Mouse (Mus musculus): ENCODE measurements at regions not wholly inside any gene's neighbourhood (a gene's known extent, or its start where the extent isn't known, plus 50 kb on each side); places are given as distances from the start of the nearest gene placed in this dataset.
A peak's percentile ranks its signal among the peaks of the same experiment; 100 is the strongest.

DNA sequence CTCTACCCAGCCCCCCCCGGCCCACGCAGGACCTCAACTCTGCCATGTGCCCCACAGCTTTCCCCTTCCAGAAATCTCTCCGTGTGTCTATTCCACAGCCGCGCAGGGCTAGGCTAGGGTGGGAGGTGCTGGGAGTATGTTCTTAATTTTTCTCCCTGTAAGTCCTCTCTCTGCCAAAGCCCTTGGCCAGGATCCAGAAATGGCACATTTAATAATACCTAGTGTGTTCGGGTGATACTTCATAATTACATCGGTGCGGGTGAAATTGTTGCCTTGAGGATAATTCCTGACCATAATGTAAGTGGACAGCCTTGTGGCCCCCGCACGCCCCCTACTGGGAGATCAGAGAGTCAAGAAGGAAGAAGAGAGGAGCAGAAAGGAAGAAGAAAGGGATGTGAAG lies 1093.5 kb downstream of the Mrps31 start:
- peak; percentile 16 to 41 for DNase-seq (ENCODE audit: low spot score in 2 of 2)

- DNase-seq (ENCODE audit: low spot score in 2 of 2): no peak
Measured at GRCm38 (mm10) chr8:23505216-23505615, 1094.1 kb downstream of the Mrps31 start.

- no peak for DNase-seq (ENCODE audit: low spot score in 2 of 2)
Measured at GRCm38 (mm10) chr8:23505966-23506365, 1094.8 kb downstream of the Mrps31 start.

GRCm38 (mm10) chr8:23507661-23508060 lies 1096.5 kb downstream of the Mrps31 start:
- DNase-seq (ENCODE audit: low spot score in 2 of 2): no peak

- DNase-seq (ENCODE audit: low spot score in 2 of 2): no peak
Measured at GRCm38 (mm10) chr8:23510076-23510475, 1098.9 kb downstream of the Mrps31 start.

GRCm38 (mm10) chr8:23510561-23510960 lies 1099.4 kb downstream of the Mrps31 start:
- DNase-seq (ENCODE audit: low spot score in 2 of 2): no peak

DNA sequence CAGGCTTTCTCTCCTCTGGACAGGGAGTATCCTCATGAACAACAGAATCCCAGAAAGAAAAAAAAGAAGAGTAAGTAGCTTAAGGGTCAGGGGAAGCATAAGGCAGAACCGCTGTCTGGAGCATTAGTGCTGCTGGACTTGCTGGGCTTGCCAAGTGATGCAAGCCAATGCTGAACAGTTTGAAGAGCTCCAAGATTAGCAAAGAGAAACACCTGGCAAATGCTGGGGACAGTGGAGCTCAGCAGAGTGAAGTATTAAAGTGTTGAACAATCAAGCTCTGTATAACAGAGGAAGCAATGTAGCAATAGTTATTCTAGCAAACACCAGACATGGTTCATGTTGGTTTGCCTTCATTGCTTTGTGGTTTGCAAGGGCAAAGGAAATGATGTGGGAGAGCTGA lies 1100.1 kb downstream of the Mrps31 start:
- DNase-seq (ENCODE audit: low spot score in 2 of 2): no peak

DNA sequence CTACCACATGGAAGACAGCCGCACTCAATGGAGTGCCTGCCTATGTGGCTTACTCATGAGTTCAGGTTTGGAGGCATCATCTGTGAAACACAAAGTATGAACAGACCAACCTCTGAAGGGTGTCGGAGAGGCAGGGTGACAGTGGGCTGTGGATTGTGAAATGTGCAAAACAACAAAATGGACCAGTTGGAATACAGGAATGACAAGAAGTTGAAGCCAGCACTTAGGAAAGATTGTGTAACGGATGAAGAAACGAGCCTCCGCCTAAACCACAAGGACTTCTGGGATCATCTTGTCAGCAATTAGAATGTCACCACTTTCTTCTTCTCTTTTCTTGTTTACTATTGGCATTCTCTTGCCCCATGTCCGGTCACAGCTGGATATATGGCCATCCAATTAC lies 1100.6 kb downstream of the Mrps31 start:
- no peak for DNase-seq (ENCODE audit: low spot score in 2 of 2)

DNA sequence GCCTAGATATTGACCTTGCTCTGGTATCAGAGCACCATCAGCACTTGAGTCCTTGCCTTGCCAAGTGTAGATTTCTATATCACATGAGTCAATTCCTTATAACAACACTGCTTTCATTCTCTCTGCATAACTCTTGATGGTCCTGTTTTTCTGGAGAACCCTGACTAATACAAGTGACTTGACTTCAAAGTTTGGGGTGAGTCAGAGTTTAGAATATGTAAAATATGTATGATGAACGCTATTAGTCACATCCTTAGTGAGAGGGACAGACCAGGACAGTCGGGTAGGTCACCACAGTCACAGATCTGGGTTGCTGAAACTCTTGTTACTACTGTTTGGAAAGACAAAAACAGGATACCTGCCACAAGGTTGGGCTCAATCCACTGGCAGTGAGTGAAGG lies 1105.3 kb downstream of the Mrps31 start:
- DNase-seq (ENCODE audit: low spot score in 2 of 2): no peak

- DNase-seq (ENCODE audit: low spot score in 2 of 2): peak in 1 of 2 experiments; percentile 31
Measured at GRCm38 (mm10) chr8:23531551-23532142, 1120.5 kb downstream of the Mrps31 start.

- DNase-seq (ENCODE audit: low spot score in 2 of 2): no peak
Measured at GRCm38 (mm10) chr8:23537681-23538359, 1126.7 kb downstream of the Mrps31 start.

DNA sequence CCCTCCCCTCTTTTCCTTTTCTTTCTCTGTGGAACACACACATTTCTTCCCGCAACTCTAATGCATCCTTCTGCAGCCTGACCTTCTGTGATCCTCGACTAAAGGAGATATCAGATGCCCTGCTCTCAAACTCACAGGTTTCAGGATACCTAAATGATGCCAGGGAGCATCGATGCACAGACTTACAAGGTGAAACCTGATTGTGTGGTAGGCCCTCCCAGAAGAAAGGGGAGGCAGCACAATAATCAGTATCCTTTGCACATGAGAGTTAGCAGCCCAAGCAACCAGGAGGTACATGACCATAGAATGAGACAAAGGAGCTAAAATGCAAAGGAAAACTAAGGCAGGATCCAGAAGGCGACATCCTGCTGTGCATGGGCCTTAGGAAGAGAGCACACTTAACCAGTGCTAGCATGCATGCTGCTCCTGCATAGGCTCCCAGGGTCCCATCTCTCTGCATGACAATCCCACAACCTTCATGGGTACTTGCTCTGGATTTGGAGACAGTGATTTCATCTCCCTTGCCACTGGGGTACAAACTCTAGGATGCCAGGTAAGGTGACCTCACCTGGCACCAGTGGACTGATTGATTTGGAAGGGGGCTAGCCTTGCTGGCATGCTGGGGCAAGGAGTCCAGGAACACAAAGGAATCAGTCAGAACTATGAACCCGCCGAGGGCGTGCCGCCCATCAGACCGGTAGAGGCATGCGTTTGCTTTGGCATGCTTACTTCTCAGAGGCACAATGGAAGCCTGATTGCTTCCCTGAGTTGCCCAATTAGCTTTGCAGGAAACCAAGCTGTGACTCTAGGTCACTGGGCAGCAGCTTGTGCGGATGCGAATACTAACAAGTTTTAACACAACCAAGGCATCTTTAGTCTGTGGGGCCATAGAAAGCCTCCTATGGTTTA lies 1142.7 kb downstream of the Mrps31 start:
- no peak for DNase-seq (ENCODE audit: low spot score in 2 of 2)

- no peak for DNase-seq (ENCODE audit: low spot score in 2 of 2)
Measured at GRCm38 (mm10) chr8:23560836-23561235, 1149.7 kb downstream of the Mrps31 start.

- peak in 1 of 2 experiments; percentile 7 for DNase-seq (ENCODE audit: low spot score in 2 of 2)
Measured at GRCm38 (mm10) chr8:23561683-23562385, 1150.7 kb downstream of the Mrps31 start.

GRCm38 (mm10) chr8:23562504-23562903 lies 1151.3 kb downstream of the Mrps31 start:
- DNase-seq (ENCODE audit: low spot score in 2 of 2): no peak

DNA sequence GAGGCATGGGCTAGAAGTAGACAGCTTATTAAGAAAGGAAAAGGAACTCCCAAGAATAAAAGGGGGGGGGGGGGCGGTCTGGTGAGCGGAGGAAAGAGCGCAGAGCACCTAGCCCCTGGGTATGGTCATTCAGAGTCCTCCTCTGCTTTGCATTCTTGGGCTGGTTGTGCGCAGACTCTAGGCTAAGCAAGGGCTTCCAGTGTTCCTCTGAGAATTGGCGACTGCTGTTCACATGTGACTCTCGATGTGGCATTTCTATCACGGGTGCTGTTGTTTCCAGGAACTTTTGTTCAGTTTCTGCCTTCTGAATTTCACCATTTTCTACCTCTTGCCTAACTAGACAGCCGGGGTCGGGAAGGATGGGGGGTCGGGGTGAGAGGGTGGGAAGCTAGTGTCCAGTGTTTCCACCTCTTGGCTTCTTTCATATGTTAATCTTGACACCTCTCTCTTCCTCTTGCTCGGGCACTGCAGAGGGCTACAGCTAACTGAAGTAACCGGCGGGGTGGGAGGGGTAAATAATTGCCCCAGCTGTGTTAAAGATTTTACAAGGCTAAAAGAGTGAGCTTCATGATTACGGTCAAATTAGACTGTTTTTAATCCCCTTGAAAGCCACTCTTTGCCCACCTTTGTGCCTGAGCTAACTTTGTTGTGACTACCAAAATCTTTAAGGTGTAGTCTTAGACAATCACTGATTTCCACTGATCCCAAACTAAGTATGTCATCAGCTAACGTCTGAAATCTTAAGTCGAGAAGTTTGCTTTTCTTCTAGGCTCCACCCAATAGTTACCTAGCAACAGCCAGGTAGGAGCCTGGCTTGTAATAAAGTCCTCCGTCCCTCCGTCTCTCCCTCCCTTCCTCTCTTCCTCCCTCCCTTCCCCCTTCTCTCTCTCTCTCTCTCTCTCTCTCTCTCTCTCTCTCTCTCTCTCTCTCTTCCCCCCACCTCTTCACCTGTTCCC lies 1152.2 kb downstream of the Mrps31 start:
- no peak for DNase-seq (ENCODE audit: low spot score in 2 of 2)

GRCm38 (mm10) chr8:23567906-23568305 lies 1156.7 kb downstream of the Mrps31 start:
- no peak for DNase-seq (ENCODE audit: low spot score in 2 of 2)

- DNase-seq (ENCODE audit: low spot score in 2 of 2): no peak
Measured at GRCm38 (mm10) chr8:23571338-23571737, 1154.3 kb downstream of the Adam3 start.

- no peak for DNase-seq (ENCODE audit: low spot score in 2 of 2)
Measured at GRCm38 (mm10) chr8:23580106-23580505, 1145.5 kb downstream of the Adam3 start.

DNA sequence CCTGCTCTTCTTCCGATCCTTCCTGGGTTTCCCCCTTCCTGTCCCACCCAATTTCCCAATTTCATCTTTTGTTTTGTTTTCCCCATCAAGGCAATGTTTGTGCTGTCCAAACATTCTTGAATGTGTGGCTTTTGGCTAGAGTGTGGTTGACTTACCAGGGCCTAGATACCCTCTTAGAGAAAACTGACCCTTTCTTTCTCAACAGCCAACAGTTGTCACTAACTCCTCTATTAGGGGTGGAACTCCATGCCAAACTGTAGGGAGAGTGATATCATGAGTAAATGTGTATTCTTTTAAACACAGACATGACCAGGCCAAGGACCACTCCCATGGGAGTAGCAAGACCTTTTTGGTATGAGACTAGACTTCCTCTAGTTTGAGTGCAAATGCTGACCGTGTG lies 1145.0 kb downstream of the Adam3 start:
- DNase-seq (ENCODE audit: low spot score in 2 of 2): no peak

Measured in frontal cortex, postnatal 10 days (tissue).